Mouse (Mus musculus) fat pad, adult 2 months (tissue): ENCODE measurements around the gene P2rx1.

Source experiments
- DNase-seq: peaks from one replicate; pipeline ENCODE4 v3.0.0-alpha.2; 2011; ENCODE audit warnings: low read depth, low spot score; ENCODE audit errors: extremely low read depth

P2rx1 gene

DNA sequence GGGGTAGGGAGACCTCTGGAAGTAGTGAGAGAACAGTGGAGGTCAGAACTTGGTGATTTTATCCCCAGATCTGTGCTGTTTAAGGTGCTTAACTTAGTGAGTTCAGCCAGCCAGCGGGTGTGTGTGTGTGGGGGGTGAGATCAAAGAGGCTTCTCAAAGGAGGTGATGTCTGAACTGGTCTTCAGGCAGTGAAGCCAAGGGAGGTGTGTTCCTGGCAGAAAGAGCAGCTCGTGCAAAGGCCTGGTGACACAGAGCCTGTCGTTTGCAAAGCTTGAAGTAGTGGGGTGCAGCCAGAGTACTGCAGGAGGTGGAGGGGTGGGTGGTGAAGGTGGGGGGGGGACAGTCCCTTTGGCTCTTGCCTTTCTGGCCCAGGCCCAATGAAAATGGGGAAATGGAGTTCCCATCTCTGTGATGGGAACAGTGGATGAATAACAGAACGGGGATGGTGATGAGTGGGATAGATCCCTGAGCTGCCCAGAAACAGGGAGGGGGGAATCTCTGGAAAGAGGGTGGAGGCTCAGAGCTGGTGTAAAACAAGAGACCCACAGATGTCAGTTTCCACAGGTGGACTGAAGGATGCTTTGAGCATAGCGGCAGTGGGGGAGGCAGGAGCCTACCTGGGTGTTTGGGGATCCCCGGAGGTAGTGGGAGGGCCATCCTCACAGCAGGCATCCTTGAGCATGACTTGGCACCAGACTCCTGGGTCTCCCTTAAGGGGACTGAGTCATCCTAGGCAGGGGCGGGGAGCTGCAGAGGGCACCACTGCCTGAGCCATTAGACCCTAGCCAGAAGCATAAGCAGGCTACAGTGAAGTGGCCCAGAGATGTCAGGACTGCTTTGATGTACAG is 22.3 kb downstream of the P2rx1 start:
- no peak for DNase-seq

DNA sequence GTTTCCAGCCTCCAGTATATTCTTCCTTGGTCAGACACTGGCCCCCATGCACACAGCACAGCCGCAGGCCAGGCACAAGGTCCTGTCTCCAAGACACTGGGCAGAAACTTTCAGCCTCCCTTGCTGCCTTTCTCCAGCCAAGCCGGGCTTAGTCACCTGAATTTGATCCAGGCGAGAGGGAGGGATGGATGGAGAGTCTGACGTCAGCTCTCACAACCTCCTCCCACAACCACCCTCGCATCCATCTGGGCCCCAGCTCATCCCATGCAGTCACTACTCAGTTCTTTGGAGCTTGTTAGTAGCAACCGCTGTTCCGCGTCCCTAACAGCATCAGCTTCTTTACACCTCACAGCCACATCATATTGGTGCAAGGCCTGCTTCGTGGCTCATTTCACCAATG is 24.2 kb downstream of the P2rx1 start:
- no peak for DNase-seq

DNA sequence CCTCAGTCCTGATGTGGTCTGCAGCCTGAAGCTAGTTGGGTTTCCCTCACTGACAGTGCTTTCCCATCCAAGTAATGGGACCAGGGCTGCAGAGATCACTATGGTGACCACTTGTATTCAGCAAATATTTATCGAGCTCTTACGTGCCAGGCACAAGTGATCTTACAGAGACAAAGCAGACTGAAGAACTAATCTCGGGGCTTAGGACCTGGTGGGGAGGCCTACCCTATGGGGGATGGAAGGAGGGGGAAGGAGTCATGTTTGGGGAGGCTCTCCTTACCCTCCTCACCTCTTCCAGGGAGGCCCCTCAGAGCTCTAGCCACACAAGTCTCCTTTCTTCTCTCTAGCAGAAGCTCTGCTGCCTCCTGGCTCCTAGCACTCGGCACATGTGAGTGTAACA is 24.9 kb downstream of the P2rx1 start:
- DNase-seq = no peak

DNA sequence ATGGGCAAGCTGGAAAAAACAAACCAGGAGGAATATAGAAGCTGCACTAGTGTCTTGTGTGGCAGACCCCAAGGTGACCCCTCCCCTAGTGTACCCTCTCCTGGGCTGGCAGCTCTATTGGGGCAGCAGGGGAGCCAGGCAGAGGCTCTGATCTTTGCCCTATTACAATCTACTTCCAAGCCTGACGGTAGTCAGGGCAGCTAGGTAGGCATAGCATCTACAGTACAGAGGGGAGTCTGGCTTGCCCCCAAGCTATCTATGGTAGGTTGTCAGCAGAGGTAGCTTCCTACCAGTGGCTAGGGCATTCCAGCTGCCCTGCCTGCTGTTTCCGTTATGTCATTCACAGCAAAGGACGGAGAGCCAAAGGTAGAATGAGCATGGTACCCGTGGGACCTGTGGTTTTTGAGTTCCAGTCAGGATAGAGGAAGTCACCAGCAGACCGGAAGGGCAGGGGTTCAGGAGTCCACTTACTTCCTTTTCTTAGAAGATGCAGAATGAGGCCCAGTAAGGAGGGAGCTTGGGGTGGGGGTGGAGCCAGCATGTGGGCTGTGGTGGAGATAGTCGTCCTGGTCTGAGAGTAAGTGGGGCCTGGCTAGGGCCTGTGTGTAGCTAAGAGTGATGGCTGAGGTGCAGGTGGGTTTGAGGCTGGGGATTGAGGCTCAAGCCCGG is 25.5 kb downstream of the P2rx1 start:
- DNase-seq = no peak

DNA sequence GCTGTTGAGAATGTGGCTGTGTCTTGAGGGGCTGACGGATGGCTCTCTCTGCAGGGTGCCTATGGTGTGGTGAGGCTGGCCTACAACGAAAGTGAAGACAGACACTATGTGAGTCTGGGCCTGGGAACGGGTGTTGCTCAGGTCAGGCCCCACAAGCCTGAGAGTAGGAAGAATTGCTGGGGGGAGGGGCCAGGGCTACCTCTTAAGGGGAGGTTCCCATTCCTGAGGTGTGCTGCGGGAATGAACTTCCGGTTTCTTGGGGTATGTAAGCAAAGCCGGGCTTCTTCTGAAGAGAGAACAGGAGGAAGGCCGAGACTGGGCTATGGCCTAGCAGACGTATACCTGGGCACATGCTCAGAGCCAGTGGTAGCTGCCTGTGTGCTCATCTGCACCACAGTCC is 28.1 kb downstream of the P2rx1 start:
- DNase-seq = no peak

DNA sequence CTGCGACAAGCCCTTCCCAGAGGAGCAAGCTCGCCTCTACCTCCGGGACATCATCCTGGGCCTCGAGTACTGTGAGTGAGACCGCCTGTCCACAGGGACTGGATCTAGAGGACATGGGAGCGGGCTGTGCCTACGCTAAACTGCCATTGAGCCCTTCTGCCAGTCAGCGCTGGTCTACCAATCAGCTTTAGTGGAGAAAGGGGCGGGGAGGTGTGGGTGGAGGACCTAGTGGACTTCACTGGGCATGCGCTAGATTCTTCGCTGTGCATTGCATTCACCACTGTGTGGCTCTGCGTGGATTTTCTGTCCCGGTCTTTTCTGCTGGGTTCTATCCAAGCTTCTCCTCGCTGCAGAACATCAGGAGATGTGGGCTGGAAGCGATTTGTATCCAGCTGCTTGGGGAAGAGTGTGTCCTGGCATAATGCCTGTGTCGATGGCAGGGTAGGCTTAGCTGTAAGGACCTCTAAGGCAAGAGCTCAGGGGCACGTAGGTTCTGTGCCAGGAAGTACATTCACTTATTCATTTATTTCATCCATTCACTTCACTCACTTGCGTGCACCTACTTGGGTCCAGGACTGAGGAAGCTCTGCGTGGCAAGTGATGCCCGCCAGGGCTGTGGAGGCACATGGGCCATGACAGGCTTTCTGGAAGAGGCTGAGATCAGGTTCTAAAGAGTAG is 32.1 kb downstream of the P2rx1 start:
- no peak for DNase-seq

DNA sequence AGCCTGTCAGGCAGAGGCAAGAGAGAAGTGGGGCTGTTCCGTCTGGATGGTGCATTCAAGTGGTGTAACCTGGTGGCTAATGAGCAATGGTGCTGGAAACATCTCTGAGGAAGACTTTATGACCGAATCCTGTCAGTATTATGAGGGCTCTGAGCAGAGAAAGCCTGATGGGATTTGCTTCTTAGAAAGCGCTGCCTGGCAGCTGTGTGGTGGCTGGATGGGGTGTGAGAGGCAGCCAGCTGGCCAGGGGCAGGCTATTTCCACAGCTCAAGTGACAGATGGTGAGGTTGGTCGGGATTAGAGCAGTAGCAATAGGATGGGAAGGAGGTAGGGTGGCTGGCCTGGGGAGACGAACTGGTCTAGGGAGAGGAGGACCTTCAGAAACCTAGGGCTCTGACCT is 32.6 kb downstream of the P2rx1 start:
- no peak for DNase-seq

DNA sequence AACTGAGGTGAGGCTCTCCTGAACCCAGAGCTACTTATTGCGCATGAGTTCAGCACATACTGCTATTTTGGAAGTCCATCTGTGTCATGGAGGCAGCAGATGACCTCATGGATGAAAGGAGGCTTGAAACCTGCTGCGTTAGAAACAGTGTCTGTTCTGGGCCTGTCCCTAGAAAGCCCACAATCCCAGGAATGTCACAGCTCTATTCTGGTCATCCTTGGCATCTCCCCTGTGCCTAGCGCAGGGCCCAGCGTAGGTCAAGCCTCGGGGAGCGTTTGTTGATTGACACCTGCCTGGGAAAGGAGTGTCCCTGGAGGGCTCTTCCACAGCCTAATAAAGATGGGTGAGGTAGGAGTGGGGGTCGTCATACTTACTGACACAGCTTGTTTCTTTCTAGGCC is 37.2 kb downstream of the P2rx1 start:
- no peak for DNase-seq

DNA sequence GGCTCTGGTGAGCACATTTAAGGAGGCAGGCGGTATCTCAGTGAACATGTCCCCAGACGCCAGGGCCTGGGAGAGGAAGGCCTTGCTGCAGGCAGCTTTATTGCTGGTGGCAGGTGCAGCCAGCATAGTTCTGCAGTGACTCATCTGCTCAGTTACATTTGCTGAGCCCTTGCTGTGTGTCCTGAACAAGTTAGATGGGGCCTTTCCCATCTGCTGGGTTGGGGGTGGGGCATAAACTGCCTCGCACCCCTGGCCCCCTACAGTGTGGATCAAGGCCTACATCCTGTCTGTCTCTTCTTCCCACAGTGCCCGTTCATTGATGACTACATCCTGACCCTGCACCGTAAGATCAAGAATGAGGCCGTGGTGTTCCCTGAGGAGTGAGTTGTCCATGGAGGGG is 38.0 kb downstream of the P2rx1 start:
- no peak for DNase-seq

DNA sequence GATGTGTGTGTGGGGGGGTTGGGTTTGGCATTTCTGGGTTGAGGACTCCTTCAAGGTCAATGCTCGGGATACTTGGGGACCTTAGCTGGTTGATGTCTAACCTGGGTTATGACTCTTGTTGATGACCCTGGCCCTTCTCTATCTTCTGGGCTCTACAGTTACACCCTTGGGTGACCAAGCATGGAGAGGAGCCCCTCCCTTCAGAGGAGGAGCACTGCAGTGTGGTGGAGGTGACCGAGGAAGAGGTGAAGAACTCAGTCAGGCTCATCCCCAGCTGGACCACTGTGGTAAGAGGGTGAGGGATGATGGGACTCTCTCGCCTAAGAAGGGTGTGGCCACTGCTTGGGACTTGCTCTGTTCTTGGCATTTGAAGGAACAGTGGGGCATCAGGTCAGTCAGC is 38.8 kb downstream of the P2rx1 start:
- DNase-seq = no peak

DNA sequence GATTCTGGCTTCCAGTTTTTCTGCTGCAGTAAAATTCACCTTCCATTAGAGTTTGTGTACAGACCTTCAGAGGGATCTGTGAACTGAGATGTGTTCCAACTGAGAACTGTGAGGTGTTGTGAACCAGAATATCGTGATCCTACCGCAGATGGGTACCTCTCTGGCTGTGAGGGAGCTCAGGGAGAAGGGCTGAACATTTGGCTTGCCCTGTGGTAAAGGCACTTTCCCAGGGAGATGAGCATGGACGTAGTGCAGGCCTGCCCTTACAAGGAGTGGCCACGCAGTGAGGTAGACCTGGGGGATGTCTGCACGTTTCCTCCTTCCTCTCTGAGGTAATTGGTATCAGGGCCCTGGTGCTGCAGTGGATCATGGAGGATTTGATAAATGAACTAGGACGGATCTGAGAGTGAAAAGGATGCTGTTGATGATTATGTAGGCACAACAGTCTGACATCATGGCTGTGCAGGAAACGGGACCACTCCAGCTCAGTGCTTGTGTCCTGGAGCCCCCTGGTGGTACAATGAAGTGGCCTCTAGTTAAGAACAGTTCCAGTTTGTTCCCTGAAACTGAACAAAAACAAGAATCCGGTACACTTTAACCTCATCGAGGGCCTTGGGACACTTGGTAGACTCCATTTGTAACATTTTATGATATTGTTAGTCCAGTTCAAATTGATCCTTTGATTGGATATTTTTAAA is 40.3 kb downstream of the P2rx1 start:
- no peak for DNase-seq

DNA sequence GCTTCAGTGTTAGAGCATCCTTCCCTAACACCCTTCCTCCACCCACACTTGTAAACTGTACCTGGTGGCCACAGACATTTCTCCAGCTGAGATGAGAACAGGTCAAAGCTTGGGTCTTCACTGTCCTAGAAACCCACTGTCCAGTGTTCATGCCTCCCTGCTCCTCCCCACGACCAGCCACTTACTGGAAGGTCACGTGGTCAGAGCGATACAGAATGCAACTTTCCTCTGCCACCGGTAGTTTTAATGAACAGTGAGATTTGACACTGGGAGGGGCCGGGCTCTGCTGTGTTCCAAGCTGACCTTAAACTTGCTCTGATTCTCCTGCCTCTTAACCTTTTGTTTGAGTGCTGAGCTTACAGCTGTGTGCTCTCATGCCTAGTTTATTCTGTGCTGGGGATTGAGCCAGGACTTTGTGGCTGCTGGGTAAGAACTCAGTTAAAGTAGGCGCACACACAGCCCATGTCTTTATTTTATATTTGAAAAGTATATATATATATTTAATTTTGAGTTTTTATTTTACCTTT is 45.4 kb downstream of the P2rx1 start:
- DNase-seq = no peak

DNA sequence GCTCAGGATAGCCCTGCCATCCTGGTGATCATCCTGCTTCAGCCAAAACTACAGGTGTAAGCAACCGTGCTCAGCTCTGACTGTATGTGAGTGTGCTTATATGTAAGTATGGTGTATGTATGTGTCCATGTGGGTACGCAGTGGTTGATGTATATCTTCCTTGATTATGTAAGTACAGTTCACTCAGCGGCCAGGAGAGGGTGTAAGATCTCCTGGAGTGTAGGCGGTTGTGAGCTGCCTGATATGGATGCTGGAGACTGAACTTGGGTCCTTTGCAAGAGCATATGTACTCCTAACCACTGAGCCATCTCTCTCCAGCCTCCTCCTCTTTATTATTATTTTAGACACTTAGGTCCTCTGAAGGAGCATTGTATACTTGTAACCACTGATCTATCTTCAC is 45.9 kb downstream of the P2rx1 start:
- no peak for DNase-seq

DNA sequence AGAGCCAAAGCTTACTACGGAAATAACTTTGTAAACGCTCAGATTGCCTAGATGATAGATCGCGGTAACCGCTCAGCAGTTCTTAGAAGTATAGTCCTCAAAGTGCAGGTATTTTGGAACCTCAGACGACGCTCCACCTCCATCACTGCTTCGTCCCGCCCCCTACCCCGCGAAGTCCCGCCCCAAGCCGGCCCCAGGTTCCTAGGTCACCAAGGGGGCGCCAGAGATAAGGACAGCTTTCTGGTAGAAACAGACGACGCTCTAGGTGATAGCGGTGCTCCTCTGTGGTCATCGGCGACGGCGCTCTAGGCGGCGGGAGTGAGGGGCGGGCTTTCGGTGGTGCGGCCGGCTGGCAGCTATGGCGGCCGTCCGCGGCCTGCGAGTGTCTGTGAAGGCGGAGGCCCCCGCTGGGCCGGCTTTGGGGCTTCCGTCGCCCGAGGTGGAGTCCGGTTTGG is 48.7 kb downstream of the P2rx1 start, which contains the start of gene Ncbp3:
TSS of gene Ncbp3 (plus strand) at position 242 of the 455 bp plus-strand sequence.
- peak; percentile 64 for DNase-seq

DNA sequence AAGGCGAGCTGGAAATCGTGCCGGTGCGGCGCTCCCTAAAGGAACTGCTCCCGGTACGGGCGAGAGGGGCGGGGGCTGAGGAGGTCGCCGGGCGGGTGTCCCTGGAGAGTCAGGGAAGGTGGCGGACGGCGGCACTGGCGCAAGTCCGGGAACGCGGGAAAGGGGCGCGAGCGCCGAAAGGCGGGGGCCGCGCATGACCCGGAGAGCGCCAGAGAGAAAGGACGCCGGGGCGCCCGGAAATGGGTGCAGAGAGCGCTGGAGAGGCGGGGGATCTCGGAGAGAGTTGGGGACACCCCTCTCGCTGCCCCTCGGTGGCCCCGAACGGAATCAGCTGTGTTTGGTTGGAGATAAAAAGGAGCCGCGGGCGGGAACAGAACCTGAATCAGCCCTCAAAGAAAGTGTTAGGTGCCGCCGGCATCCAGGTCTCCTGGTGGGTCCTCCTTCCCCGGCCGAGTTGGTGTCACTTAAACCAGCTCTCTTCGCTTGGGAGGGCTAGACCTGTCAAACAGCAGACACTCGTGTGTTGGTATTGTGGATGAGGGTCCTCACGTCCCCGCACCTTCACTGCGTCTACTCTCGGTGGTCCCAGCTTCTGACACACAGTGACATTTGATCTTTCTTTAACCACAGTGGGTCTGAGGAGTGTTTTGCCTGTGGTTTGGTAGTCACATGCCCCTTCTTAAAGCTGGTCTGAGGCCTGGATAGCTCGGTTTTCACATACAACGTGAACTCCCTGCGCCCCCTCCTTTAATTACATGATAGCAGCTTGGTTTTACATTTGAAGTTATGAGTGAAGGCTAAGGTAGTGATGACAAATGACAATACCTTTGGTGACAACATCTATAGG is 49.4 kb downstream of the P2rx1 start:
- no peak for DNase-seq

DNA sequence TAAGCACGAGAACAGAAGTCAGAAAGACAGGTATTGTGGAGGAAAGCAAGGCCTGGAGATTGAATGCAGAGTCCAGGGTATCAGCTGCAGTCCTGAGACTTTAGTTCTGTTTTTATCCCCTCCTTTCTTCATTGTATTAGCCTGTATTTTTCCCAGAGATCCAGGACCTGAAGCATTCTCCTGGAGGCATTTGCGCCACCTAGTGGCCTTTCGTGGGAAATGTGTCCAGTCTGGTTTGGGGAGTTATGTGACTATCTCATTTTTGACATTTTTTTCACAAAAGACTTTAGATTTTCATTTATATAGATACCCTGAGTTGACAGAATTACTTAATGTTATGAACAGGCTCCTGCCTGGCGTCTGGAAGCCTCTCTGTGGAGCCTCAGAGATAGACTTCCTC is 50.4 kb downstream of the P2rx1 start:
- no peak for DNase-seq

DNA sequence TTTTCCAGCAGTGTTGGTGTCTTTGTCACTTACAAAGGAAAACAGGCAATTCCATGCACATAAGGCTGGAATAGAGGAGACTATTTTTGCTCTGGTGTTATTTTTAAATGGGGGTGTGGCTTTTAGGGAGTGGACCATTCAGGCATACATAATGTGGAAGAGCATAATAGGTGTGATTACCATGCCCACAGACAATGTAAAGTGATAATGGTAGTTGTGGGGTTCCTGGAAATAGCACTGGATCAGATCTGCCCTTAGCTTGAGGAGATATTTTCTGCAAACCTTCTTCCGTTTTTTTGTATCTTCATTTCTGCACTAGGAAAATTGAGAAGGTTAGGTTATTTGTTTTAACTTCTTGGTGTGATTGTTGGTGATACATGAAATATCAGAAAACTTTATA is 53.9 kb downstream of the P2rx1 start:
- DNase-seq = no peak

DNA sequence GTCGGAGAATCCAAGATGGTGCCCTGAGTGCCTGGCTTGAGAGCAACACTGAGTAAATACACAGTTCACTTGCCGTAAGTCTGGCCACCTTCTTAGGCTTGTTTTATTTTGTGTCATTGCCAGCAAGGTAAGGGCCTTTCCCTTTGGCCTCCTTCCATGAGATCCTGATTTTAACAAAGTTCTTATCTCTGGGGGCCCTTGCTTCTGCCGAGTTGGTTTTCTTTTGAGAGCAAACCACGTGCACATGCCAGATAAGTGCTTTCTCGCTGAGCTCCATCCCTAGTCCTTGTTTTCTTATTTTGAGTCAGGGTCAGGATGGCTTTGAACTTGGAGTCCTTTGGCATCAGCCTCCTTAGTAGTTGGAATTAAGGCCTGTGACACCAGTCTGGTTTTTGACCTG is 58.8 kb downstream of the P2rx1 start:
- DNase-seq = no peak

DNA sequence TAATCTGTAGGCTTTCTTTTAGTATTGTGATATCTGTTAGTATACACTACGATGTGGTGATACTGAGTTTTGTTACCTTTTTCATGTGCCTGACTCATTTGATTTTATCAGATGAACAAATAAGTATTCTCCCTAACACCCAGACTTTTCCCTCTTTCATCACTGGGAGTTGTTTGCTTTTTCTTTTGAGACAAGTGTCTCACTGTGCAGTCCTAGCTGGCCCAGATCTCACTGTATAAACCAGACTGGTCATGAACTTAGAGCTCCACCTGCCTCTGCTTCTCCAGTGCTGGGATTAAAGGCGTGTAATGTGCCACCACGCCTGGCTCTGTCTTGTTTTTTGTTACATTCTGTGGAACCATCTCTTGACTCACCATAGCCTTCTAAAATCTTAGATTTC is 60.7 kb downstream of the P2rx1 start:
- DNase-seq = no peak

DNA sequence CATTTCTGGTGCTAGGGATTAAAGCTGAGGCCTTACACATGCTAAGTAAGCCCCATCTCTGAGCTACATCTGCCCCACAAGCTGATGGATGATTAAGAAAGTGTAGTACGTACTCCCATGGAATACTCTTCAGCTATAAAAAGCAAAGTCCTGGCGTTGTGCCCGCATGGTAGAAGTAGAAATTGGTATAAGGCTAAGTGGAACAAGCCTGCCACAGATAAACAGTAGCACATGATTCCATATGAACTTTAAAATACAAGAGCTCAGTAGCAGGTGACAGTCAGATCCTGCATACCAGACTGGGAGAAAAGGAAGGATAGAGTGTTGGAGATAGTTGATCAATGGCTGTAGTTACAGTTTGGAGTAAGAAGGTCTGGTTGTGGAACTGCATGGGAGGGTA is 62.5 kb downstream of the P2rx1 start:
- DNase-seq = no peak
